Mouse (Mus musculus): ENCODE results near the gene Gm10642. TPM values are rescaled to one million over a fixed set of nuclear protein-coding genes. Genes with fewer than 3 reads are reported as not detected.

Gene Gm10642
- polyA plus RNA-seq (2012; ENCODE audit: insufficient read depth, insufficient read length, missing spikeins), result 2.0 and 3.0 TPM in 2 replicates

DNA sequence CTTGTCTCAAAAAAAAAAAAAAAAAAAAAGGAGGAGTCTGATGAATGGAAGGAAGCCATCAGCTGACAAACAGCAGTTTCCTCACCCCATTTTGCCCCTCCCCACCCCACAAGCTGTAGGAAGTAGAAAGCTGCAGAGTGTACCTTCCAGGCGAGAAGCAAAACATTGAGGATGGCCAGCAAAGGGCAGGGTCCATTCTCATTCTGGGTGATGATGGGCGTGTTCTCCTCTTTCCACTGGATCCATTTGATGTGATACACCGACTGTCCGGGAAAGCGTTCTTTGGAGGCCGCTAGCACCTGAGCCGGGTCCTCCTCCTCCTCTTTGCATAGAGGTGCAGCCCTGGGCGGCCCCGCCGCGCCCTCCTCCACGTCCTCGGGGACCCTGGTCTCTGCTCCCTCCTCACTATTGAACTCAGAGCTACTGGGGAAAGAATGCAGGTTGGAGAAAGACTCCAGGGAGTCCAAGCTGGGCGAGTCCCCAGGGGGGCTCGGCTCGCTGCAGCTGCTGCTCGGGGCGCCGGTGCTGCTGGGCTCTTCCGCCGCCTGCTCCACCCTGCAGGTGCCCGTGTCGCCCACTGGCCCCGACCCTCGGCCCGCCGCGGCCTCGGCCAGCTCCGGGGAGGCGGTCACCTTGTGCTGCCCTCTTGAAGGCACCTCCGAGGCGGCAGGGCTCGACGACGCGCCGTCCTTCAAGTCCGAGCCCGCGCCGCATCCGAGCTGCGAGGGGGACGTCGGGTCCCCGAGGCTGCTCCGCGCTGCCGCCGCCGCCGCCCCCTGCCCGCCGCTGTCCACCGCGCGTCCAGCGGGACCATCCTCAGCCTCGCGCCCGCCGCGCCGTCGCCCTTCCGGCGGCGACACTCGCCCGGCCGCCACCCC is at the start of gene Gm10642:
Gene Gm10642 (plus strand): TSS at position 122 of the 878 bp plus-strand sequence.
- TF ChIP-seq POLR2A (IDR thresholded peaks at IDR 0.05; ENCODE audit: borderline replicate concordance, low read depth, low read length), result peak; percentile 59; the same call in 1 of the 2 replicates
- no peak for TF ChIP-seq CTCF (IDR thresholded peaks at IDR 0.05; ENCODE audit: low read depth, low read length)
- Histone ChIP-seq H3K27ac (ENCODE audit: insufficient read depth, low read depth, low read length) (peak within 1 kb of the TSS; percentile 96), H3K4me1 (ENCODE audit: control insufficient read depth, insufficient read depth, low read length) (peaks cover 22% of the 10 kb centered on the region), H3K4me3 (ENCODE audit: insufficient read depth, low read length) (peak within 1 kb of the TSS; percentile 91)

GRCm38 (mm10) chr9:70611026-70611673 is 44.9 kb upstream of the Gm10642 start:
- Histone ChIP-seq H3K4me1 (ENCODE audit: control insufficient read depth, insufficient read depth, low read length) (no peaks in the 10 kb centered on the region), H3K27ac (ENCODE audit: insufficient read depth, low read depth, low read length) (no peak overlapping the region), H3K4me3 (ENCODE audit: insufficient read depth, low read length) (no peak overlapping the region)
- no peak for TF ChIP-seq POLR2A (IDR thresholded peaks at IDR 0.05; ENCODE audit: borderline replicate concordance, low read depth, low read length)
- TF ChIP-seq CTCF (IDR thresholded peaks at IDR 0.05; ENCODE audit: low read depth, low read length), result no peak

GRCm38 (mm10) chr9:70629711-70630110 is 26.3 kb upstream of the Gm10642 start:
- H3K27ac ChIP-seq (ENCODE audit: insufficient read depth, low read depth, low read length), result no peak overlapping the region
- TF ChIP-seq POLR2A (IDR thresholded peaks at IDR 0.05; ENCODE audit: borderline replicate concordance, low read depth, low read length) (no peak), CTCF (IDR thresholded peaks at IDR 0.05; ENCODE audit: low read depth, low read length) (no peak)
- no peak overlapping the region for H3K4me3 ChIP-seq (ENCODE audit: insufficient read depth, low read length)
- no peaks in the 10 kb centered on the region; the same call in 1 of the 2 replicates for H3K4me1 ChIP-seq (ENCODE audit: control insufficient read depth, insufficient read depth, low read length)

DNA sequence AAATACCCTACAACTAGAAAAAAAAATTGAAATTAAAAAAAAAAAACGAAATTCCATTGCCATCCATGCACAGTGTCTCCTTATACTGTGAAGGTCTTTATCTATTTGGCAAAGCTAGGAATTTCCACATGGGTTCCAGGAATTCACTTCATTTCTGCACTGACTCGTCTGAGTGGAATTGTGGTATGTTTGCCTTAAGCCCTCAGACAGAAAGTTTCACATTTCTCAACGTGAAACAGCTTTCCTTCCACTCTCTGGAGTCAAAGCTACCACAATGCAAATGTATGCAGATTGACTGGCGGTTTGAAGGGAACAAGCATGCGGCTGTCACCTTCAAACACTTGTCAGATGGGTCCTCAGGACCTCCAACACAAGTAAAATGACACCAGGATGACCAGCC is 24.4 kb upstream of the Gm10642 start:
- Histone ChIP-seq H3K27ac (ENCODE audit: insufficient read depth, low read depth, low read length) (no peak overlapping the region), H3K4me3 (ENCODE audit: insufficient read depth, low read length) (no peak overlapping the region), H3K4me1 (ENCODE audit: control insufficient read depth, insufficient read depth, low read length) (no peaks in the 10 kb centered on the region; the same call in 1 of the 2 replicates)
- TF ChIP-seq POLR2A (IDR thresholded peaks at IDR 0.05; ENCODE audit: borderline replicate concordance, low read depth, low read length) (no peak), CTCF (IDR thresholded peaks at IDR 0.05; ENCODE audit: low read depth, low read length) (no peak)

- Histone ChIP-seq H3K4me3 (ENCODE audit: insufficient read depth, low read length) (no peak overlapping the region), H3K4me1 (ENCODE audit: control insufficient read depth, insufficient read depth, low read length) (no peaks in the 10 kb centered on the region; the same call in 1 of the 2 replicates), H3K27ac (ENCODE audit: insufficient read depth, low read depth, low read length) (no peak overlapping the region)
- no peak for TF ChIP-seq POLR2A (IDR thresholded peaks at IDR 0.05; ENCODE audit: borderline replicate concordance, low read depth, low read length)
- TF ChIP-seq CTCF (IDR thresholded peaks at IDR 0.05; ENCODE audit: low read depth, low read length), result no peak
These were observed 19.3 kb upstream of the Gm10642 start for GRCm38 (mm10) chr9:70636748-70637147.

- Histone ChIP-seq H3K27ac (ENCODE audit: insufficient read depth, low read depth, low read length) (peak overlapping the region; percentile 78), H3K4me3 (ENCODE audit: insufficient read depth, low read length) (no peak overlapping the region), H3K4me1 (ENCODE audit: control insufficient read depth, insufficient read depth, low read length) (peaks cover 42% of the 10 kb centered on the region)
- TF ChIP-seq POLR2A (IDR thresholded peaks at IDR 0.05; ENCODE audit: borderline replicate concordance, low read depth, low read length), result no peak
- TF ChIP-seq CTCF (IDR thresholded peaks at IDR 0.05; ENCODE audit: low read depth, low read length), result no peak
These were observed 5.8 kb upstream of the Gm10642 start for GRCm38 (mm10) chr9:70650260-70650659.

GRCm38 (mm10) chr9:70650994-70651393 is 5.1 kb upstream of the Gm10642 start:
- TF ChIP-seq CTCF (IDR thresholded peaks at IDR 0.05; ENCODE audit: low read depth, low read length), result no peak
- TF ChIP-seq POLR2A (IDR thresholded peaks at IDR 0.05; ENCODE audit: borderline replicate concordance, low read depth, low read length), result no peak
- H3K27ac ChIP-seq (ENCODE audit: insufficient read depth, low read depth, low read length), result peak overlapping the region; percentile 34
- H3K4me1 ChIP-seq (ENCODE audit: control insufficient read depth, insufficient read depth, low read length), result peaks cover 42% of the 10 kb centered on the region
- no peak overlapping the region for H3K4me3 ChIP-seq (ENCODE audit: insufficient read depth, low read length)

- Histone ChIP-seq H3K4me1 (ENCODE audit: control insufficient read depth, insufficient read depth, low read length) (peaks cover 42% of the 10 kb centered on the region), H3K27ac (ENCODE audit: insufficient read depth, low read depth, low read length) (no peak overlapping the region), H3K4me3 (ENCODE audit: insufficient read depth, low read length) (no peak overlapping the region)
- TF ChIP-seq CTCF (IDR thresholded peaks at IDR 0.05; ENCODE audit: low read depth, low read length) (no peak), POLR2A (IDR thresholded peaks at IDR 0.05; ENCODE audit: borderline replicate concordance, low read depth, low read length) (no peak)
These were observed 3.8 kb upstream of the Gm10642 start for GRCm38 (mm10) chr9:70652221-70652620.

DNA sequence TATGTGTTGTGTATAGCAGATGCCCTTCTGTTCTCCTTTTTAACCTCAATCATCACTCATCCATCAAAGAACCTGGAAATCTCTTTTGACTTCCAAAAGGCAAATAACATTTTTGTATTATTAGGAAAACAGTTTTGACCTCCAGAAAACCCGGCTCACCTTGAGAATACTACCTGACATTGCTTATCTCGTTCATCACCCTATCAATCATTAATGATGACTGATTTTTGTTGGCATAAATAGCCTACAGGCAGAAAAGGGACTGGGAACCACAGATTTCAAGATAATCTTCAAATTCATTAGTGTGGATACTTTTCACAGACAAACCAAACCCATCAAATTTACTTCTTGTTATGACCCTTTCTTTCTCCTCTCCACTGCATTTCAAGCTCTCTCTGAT is 2.2 kb upstream of the Gm10642 start:
- no peak overlapping the region for H3K27ac ChIP-seq (ENCODE audit: insufficient read depth, low read depth, low read length)
- H3K4me3 ChIP-seq (ENCODE audit: insufficient read depth, low read length), result no peak overlapping the region
- peaks cover 36% of the 10 kb centered on the region for H3K4me1 ChIP-seq (ENCODE audit: control insufficient read depth, insufficient read depth, low read length)
- no peak for TF ChIP-seq POLR2A (IDR thresholded peaks at IDR 0.05; ENCODE audit: borderline replicate concordance, low read depth, low read length)
- no peak for TF ChIP-seq CTCF (IDR thresholded peaks at IDR 0.05; ENCODE audit: low read depth, low read length)

DNA sequence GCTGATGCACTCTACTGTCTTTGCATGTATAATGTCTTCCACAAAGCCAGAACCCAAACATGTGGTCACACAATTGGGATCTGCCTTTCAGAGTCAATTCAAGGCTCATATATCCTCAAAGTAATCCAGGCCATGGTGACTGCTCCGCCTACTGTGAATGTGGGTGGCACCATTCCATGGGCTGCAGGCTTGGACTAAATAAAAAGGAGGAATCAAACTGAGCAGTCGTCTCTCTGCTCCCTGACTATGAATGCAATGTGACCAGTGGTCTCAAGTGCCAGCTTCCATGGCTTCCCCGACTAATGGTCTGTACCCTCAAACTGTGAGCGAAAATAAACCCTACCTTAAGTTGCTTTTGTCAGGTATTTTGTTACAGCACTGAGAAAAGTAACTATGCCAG is 1.6 kb upstream of the Gm10642 start:
- Histone ChIP-seq H3K27ac (ENCODE audit: insufficient read depth, low read depth, low read length) (no peak overlapping the region), H3K4me1 (ENCODE audit: control insufficient read depth, insufficient read depth, low read length) (peaks cover 33% of the 10 kb centered on the region), H3K4me3 (ENCODE audit: insufficient read depth, low read length) (peak overlapping the region; percentile 41)
- no peak for TF ChIP-seq CTCF (IDR thresholded peaks at IDR 0.05; ENCODE audit: low read depth, low read length)
- TF ChIP-seq POLR2A (IDR thresholded peaks at IDR 0.05; ENCODE audit: borderline replicate concordance, low read depth, low read length), result no peak
